Mouse (Mus musculus) adrenal gland, postnatal 4 days (tissue): ENCODE data around the gene Leprot. TPM values are rescaled to one million over a fixed set of nuclear protein-coding genes. Genes with fewer than 3 reads are reported as not detected.

Source experiments
- total RNA-seq, 2 experiments: library from RNA; stranded (reverse); gene quantifications; 2 replicates each; pipeline ENCODE4 v1.2.3; 2021

Gene Leprot
- total RNA-seq, 2 experiments from 2014 or later: 96.3 to 98.2 TPM

Other genes with a start within 250 kb of the Leprot start
- gene Ak4, start 228.4 kb upstream of the Leprot start, total RNA-seq: 10 to 100 TPM in 1 of 2 experiments, 1 to 10 TPM in 1; 7.1 to 12.2 TPM
- 10 to 100 TPM in 1 of 2 experiments, 1 to 10 TPM in 1; 8.6 to 11.7 TPM for gene Dnajc6, start 151.1 kb upstream of the Leprot start, total RNA-seq
- 10 to 100 TPM; 11.7 to 17.3 TPM for gene Lepr, start 69.7 kb downstream of the Leprot start, total RNA-seq
- gene B020004J07Rik, start 196.3 kb downstream of the Leprot start, total RNA-seq: not detected
- gene C130073F10Rik, start 246.1 kb downstream of the Leprot start, total RNA-seq: not detected